Mouse (Mus musculus) intestine, embryonic 14.5 days (tissue): ENCODE measurements around the gene Stx6. TPM values are rescaled to one million over a fixed set of nuclear protein-coding genes. Genes with fewer than 3 reads are reported as not detected.

Source experiments
- ATAC-seq: fragments of 200-750 bp; cut with Nextera tagmentation; replicated peaks from 2 replicates; pipeline ENCODE4 v1.8.0; 2017; ENCODE audit warnings: low read depth, moderate number of reproducible peaks, moderate TSS enrichment, moderate library complexity; ENCODE audit not compliant: low FRiP score, low TSS enrichment
- DNase-seq: peaks from one replicate; pipeline ENCODE4 v3.0.0-alpha.2; 2018; ENCODE audit warnings: low spot score
- H3K27ac ChIP-seq: fragments of 300-500 bp; sonication (generic); 2 replicates; pipeline ENCODE4 v1.5.1; 2014; ENCODE audit warnings: low read depth, mild to moderate bottlenecking, control low read depth
- H3K27me3 ChIP-seq: fragments of 300-500 bp; sonication (generic); replicated peaks from 2 replicates; pipeline ENCODE4 v1.6.1; 2014; ENCODE audit warnings: low read length, control low read depth; ENCODE audit not compliant: control insufficient read depth, insufficient read depth
- H3K36me3 ChIP-seq: fragments of 300-500 bp; sonication (generic); 2 replicates; pipeline ENCODE4 v1.6.1; 2014; ENCODE audit warnings: low read length, control low read depth; ENCODE audit not compliant: control insufficient read depth, insufficient read depth
- H3K4me1 ChIP-seq: fragments of 300-500 bp; sonication (generic); replicated peaks from 2 replicates; pipeline ENCODE4 v1.6.1; 2014; ENCODE audit warnings: low read length, control low read depth, mixed read lengths; ENCODE audit not compliant: control insufficient read depth, insufficient read depth
- H3K4me2 ChIP-seq: fragments of 300-500 bp; sonication (generic); 2 replicates; pipeline ENCODE4 v1.6.1; 2014; ENCODE audit warnings: low read length
- H3K4me3 ChIP-seq: fragments of 300-500 bp; sonication (generic); 2 replicates; pipeline ENCODE4 v1.5.1; 2014; ENCODE audit warnings: low read depth, low read length, control low read depth, mixed read lengths
- H3K9ac ChIP-seq: fragments of 300-500 bp; sonication (generic); 2 replicates; pipeline ENCODE4 v1.6.1; 2014; ENCODE audit warnings: mild to moderate bottlenecking, low read length
- H3K9me3 ChIP-seq: fragments of 300-500 bp; sonication (generic); 2 replicates; pipeline ENCODE4 v1.6.1; 2016; ENCODE audit warnings: low read length, control low read depth; ENCODE audit not compliant: control insufficient read depth
- WGBS: fragments of 180-500 bp; shearing (Covaris S2); extraction: QIAGEN DNeasy Blood & Tissue Kit; methylation state at CpG from one replicate; pipeline ENCODE4 v1.1.7; 2014; 5-methylcytosine and 5-hydroxymethylcytosine counted together
- polyA plus RNA-seq: library from polyadenylated mRNA; unstranded; fragments of >200 nt; fragmentation: Nextera tagmentation; extraction: Ambion mirVana; gene quantifications from 2 replicates; pipeline ENCODE4 v1.2.1, GENCODE M21; 2014

Gene Stx6
- polyA plus RNA-seq, 1 experiment from 2014 or later = 69.4 TPM

- Histone ChIP-seq H3K4me1 (peaks cover 40% of the 10 kb centered on the region), H3K9me3 (no peaks in the 10 kb centered on the region), H3K4me3 (no peak overlapping the region), H3K36me3 (peaks cover 5% of the 10 kb centered on the region; the same call in 1 of the 2 replicates), H3K27ac (peak overlapping the region; percentile 73), H3K9ac (no peak overlapping the region), H3K4me2 (no peak overlapping the region), H3K27me3 (no peaks in the 10 kb centered on the region)
- WGBS = 38% methylated on average over 14 of the region's 14 CpGs
- DNase-seq = no peak
- ATAC-seq = no peak; the same call in 1 of the 2 replicates
These were observed 71.2 kb downstream of the Stx6 start for GRCm38 (mm10) chr1:155229464-155230411.

GRCm38 (mm10) chr1:155232385-155232784 is 73.9 kb downstream of the Stx6 start:
- Histone ChIP-seq H3K27ac (no peak overlapping the region), H3K9me3 (no peaks in the 10 kb centered on the region), H3K4me3 (no peak overlapping the region), H3K4me1 (peaks cover 63% of the 10 kb centered on the region), H3K27me3 (no peaks in the 10 kb centered on the region), H3K36me3 (no peaks in the 10 kb centered on the region), H3K4me2 (no peak overlapping the region), H3K9ac (no peak overlapping the region)
- whole genome bisulfite sequencing = 69% methylated on average over 12 of the region's 12 CpGs
- ATAC-seq = no peak
- no peak for DNase-seq

GRCm38 (mm10) chr1:155232786-155233185 is 74.3 kb downstream of the Stx6 start:
- DNase-seq (no peak), ATAC-seq (no peak)
- Histone ChIP-seq H3K9ac (no peak overlapping the region), H3K4me1 (peaks cover 65% of the 10 kb centered on the region), H3K4me2 (no peak overlapping the region), H3K4me3 (no peak overlapping the region), H3K9me3 (no peaks in the 10 kb centered on the region), H3K27me3 (no peaks in the 10 kb centered on the region), H3K27ac (no peak overlapping the region), H3K36me3 (no peaks in the 10 kb centered on the region)
- 58% methylated on average over 6 of the region's 6 CpGs for WGBS

GRCm38 (mm10) chr1:155233378-155233777 is 74.9 kb downstream of the Stx6 start:
- H3K9me3 ChIP-seq = no peaks in the 10 kb centered on the region
- H3K4me1 ChIP-seq = peaks cover 65% of the 10 kb centered on the region
- H3K36me3 ChIP-seq = no peaks in the 10 kb centered on the region
- no peak overlapping the region for H3K9ac ChIP-seq
- H3K27me3 ChIP-seq = no peaks in the 10 kb centered on the region
- ATAC-seq (no peak), DNase-seq (no peak)
- H3K4me2 ChIP-seq = no peak overlapping the region
- 81% methylated on average over 9 of the region's 9 CpGs for WGBS
- H3K4me3 ChIP-seq = no peak overlapping the region
- H3K27ac ChIP-seq = peak overlapping the region; percentile 80; the same call in 1 of the 2 replicates

GRCm38 (mm10) chr1:155233931-155234607 is 75.6 kb downstream of the Stx6 start:
- DNase-seq (no peak), ATAC-seq (0 out of 2 replicates have a peak, but pooled peaks have one; percentile 29)
- Histone ChIP-seq H3K4me3 (no peak overlapping the region), H3K9ac (no peak overlapping the region), H3K36me3 (no peaks in the 10 kb centered on the region), H3K9me3 (no peaks in the 10 kb centered on the region), H3K27me3 (no peaks in the 10 kb centered on the region), H3K4me2 (peak overlapping the region; percentile 6; the same call in 1 of the 2 replicates), H3K27ac (peak overlapping the region; percentile 80), H3K4me1 (peaks cover 60% of the 10 kb centered on the region)
- 34% methylated on average over 14 of the region's 14 CpGs for whole genome bisulfite sequencing

- no peak for DNase-seq
- H3K9ac ChIP-seq = no peak overlapping the region
- no peaks in the 10 kb centered on the region for H3K9me3 ChIP-seq
- no peak for ATAC-seq
- H3K27ac ChIP-seq = no peak overlapping the region
- peaks cover 52% of the 10 kb centered on the region for H3K4me1 ChIP-seq
- H3K36me3 ChIP-seq = 0 out of 2 replicates have a peak, but pooled peaks cover 3% of the 10 kb centered on the region
- no peaks in the 10 kb centered on the region for H3K27me3 ChIP-seq
- H3K4me2 ChIP-seq = no peak overlapping the region
- WGBS = 12% methylated on average over 2 of the region's 2 CpGs
- H3K4me3 ChIP-seq = no peak overlapping the region
These were observed 77.1 kb downstream of the Stx6 start for GRCm38 (mm10) chr1:155235641-155236040.

GRCm38 (mm10) chr1:155236306-155237024 is 78.0 kb downstream of the Stx6 start:
- peaks cover 6% of the 10 kb centered on the region; the same call in 1 of the 2 replicates for H3K36me3 ChIP-seq
- no peak for DNase-seq
- H3K9ac ChIP-seq = no peak overlapping the region
- H3K27ac ChIP-seq = no peak overlapping the region
- no peaks in the 10 kb centered on the region for H3K27me3 ChIP-seq
- H3K4me1 ChIP-seq = peaks cover 52% of the 10 kb centered on the region
- no peak overlapping the region for H3K4me3 ChIP-seq
- ATAC-seq = no peak
- no peak overlapping the region for H3K4me2 ChIP-seq
- H3K9me3 ChIP-seq = no peaks in the 10 kb centered on the region
- 62% methylated on average over 13 of the region's 13 CpGs for WGBS

GRCm38 (mm10) chr1:155237390-155237789 is 78.9 kb downstream of the Stx6 start:
- ATAC-seq (no peak), DNase-seq (no peak)
- Histone ChIP-seq H3K36me3 (peaks cover 6% of the 10 kb centered on the region; the same call in 1 of the 2 replicates), H3K4me2 (no peak overlapping the region), H3K27me3 (no peaks in the 10 kb centered on the region), H3K4me1 (peaks cover 49% of the 10 kb centered on the region), H3K9ac (no peak overlapping the region), H3K27ac (no peak overlapping the region), H3K4me3 (no peak overlapping the region), H3K9me3 (no peaks in the 10 kb centered on the region)
- 65% methylated on average over 11 of the region's 11 CpGs for WGBS
